Mouse (Mus musculus) liver, embryonic 14.5 days (tissue): Measurements from ENCODE around the gene Lamb3.

Experiments
- CTCF ChIP-seq: IDR thresholded peaks from 2 replicates; pipeline ENCODE4 v1.5.1; 2016; ENCODE audit warnings: antibody characterized with exemption, low read depth, control low read depth
- EP300 ChIP-seq: IDR thresholded peaks from 2 replicates; pipeline ENCODE4 v1.6.1; 2016; ENCODE audit warnings: antibody characterized with exemption, low read depth

GRCm38 (mm10) chr1:193327686-193328085, 120.2 kb downstream of the Lamb3 start:
- no peak for TF ChIP-seq CTCF
- TF ChIP-seq EP300: no peak
